Mouse (Mus musculus): ENCODE results near the gene Bicdl2. TPM values are rescaled to one million over a fixed set of nuclear protein-coding genes. Genes with fewer than 3 reads are reported as not detected.

Gene Bicdl2
- polyA plus RNA-seq (2014; fragmentation: Illumina TruSeq; extraction: RNeasy Lipid Tissue Mini Kit (QIAGEN cat#74804); ENCODE audit: low read depth, low replicate concordance), result 1.8 TPM

GRCm38 (mm10) chr17:23660117-23660875 lies at the start of gene Bicdl2:
Gene Bicdl2, plus strand, starts transcription at chr17:23660506.

GRCm38 (mm10) chr17:23644613-23645495 lies 15.5 kb upstream of the Bicdl2 start, which contains the start of gene Mmp25:
Gene Mmp25, minus strand, starts transcription at chr17:23645277.

GRCm38 (mm10) chr17:23673424-23674073 lies 13.2 kb downstream of the Bicdl2 start, which contains the start of the genes Hcfc1r1 and Thoc6:
Gene Hcfc1r1, plus strand, starts transcription at chr17:23673596.
Gene Thoc6, minus strand, starts transcription at chr17:23673882.

GRCm38 (mm10) chr17:23677236-23677679 lies 17.0 kb downstream of the Bicdl2 start, which contains the start of gene Tnfrsf12a:
Gene Tnfrsf12a, minus strand, starts transcription at chr17:23677468.

GRCm38 (mm10) chr17:23679127-23679835 lies 19.0 kb downstream of the Bicdl2 start, which contains the start of gene Cldn6:
Gene Cldn6, plus strand, starts transcription at chr17:23679249.

GRCm38 (mm10) chr17:23683856-23684672 lies 23.8 kb downstream of the Bicdl2 start, which contains the start of gene Cldn9:
Gene Cldn9, minus strand, starts transcription at chr17:23684026.

Other genes with a start within 250 kb of the Bicdl2 start
- gene Vmn2r117, start 180.8 kb upstream of the Bicdl2 start, polyA plus RNA-seq (2014; fragmentation: Illumina TruSeq; extraction: RNeasy Lipid Tissue Mini Kit (QIAGEN cat#74804); ENCODE audit: low read depth, low replicate concordance), result not detected
- gene Zfp213, start 96.3 kb upstream of the Bicdl2 start, polyA plus RNA-seq (2014; fragmentation: Illumina TruSeq; extraction: RNeasy Lipid Tissue Mini Kit (QIAGEN cat#74804); ENCODE audit: low read depth, low replicate concordance), result 0.32 TPM
- gene Zfp13, start 61.0 kb upstream of the Bicdl2 start, polyA plus RNA-seq (2014; fragmentation: Illumina TruSeq; extraction: RNeasy Lipid Tissue Mini Kit (QIAGEN cat#74804); ENCODE audit: low read depth, low replicate concordance), result not detected
- not detected for gene Zscan10, start 59.6 kb upstream of the Bicdl2 start, polyA plus RNA-seq (2014; fragmentation: Illumina TruSeq; extraction: RNeasy Lipid Tissue Mini Kit (QIAGEN cat#74804); ENCODE audit: low read depth, low replicate concordance)
- gene Mmp25, start 15.2 kb upstream of the Bicdl2 start, polyA plus RNA-seq (2014; fragmentation: Illumina TruSeq; extraction: RNeasy Lipid Tissue Mini Kit (QIAGEN cat#74804); ENCODE audit: low read depth, low replicate concordance), result 0.13 TPM
- 7.9 TPM for gene Hcfc1r1, start 13.1 kb downstream of the Bicdl2 start, polyA plus RNA-seq (2014; fragmentation: Illumina TruSeq; extraction: RNeasy Lipid Tissue Mini Kit (QIAGEN cat#74804); ENCODE audit: low read depth, low replicate concordance)
- gene Thoc6, start 13.4 kb downstream of the Bicdl2 start, polyA plus RNA-seq (2014; fragmentation: Illumina TruSeq; extraction: RNeasy Lipid Tissue Mini Kit (QIAGEN cat#74804); ENCODE audit: low read depth, low replicate concordance), result 1.4 TPM
- gene Tnfrsf12a, start 17.0 kb downstream of the Bicdl2 start, polyA plus RNA-seq (2014; fragmentation: Illumina TruSeq; extraction: RNeasy Lipid Tissue Mini Kit (QIAGEN cat#74804); ENCODE audit: low read depth, low replicate concordance), result 0.88 TPM
- gene Cldn6, start 18.7 kb downstream of the Bicdl2 start, polyA plus RNA-seq (2014; fragmentation: Illumina TruSeq; extraction: RNeasy Lipid Tissue Mini Kit (QIAGEN cat#74804); ENCODE audit: low read depth, low replicate concordance), result not detected
- gene Cldn9, start 23.5 kb downstream of the Bicdl2 start, polyA plus RNA-seq (2014; fragmentation: Illumina TruSeq; extraction: RNeasy Lipid Tissue Mini Kit (QIAGEN cat#74804); ENCODE audit: low read depth, low replicate concordance), result not detected
- gene 1520401A03Rik, start 62.3 kb downstream of the Bicdl2 start, polyA plus RNA-seq (2014; fragmentation: Illumina TruSeq; extraction: RNeasy Lipid Tissue Mini Kit (QIAGEN cat#74804); ENCODE audit: low read depth, low replicate concordance), result not detected
- gene Pkmyt1, start 65.8 kb downstream of the Bicdl2 start, polyA plus RNA-seq (2014; fragmentation: Illumina TruSeq; extraction: RNeasy Lipid Tissue Mini Kit (QIAGEN cat#74804); ENCODE audit: low read depth, low replicate concordance), result 2.1 TPM
- gene Paqr4, start 80.4 kb downstream of the Bicdl2 start, polyA plus RNA-seq (2014; fragmentation: Illumina TruSeq; extraction: RNeasy Lipid Tissue Mini Kit (QIAGEN cat#74804); ENCODE audit: low read depth, low replicate concordance), result 20.3 TPM
- 0.41 TPM for gene Kremen2, start 85.3 kb downstream of the Bicdl2 start, polyA plus RNA-seq (2014; fragmentation: Illumina TruSeq; extraction: RNeasy Lipid Tissue Mini Kit (QIAGEN cat#74804); ENCODE audit: low read depth, low replicate concordance)
- 1.2 TPM for gene Flywch1, start 111.1 kb downstream of the Bicdl2 start, polyA plus RNA-seq (2014; fragmentation: Illumina TruSeq; extraction: RNeasy Lipid Tissue Mini Kit (QIAGEN cat#74804); ENCODE audit: low read depth, low replicate concordance)
- 1.5 TPM for gene Flywch2, start 125.6 kb downstream of the Bicdl2 start, polyA plus RNA-seq (2014; fragmentation: Illumina TruSeq; extraction: RNeasy Lipid Tissue Mini Kit (QIAGEN cat#74804); ENCODE audit: low read depth, low replicate concordance)
- 275 TPM for gene Srrm2, start 130.0 kb downstream of the Bicdl2 start, polyA plus RNA-seq (2014; fragmentation: Illumina TruSeq; extraction: RNeasy Lipid Tissue Mini Kit (QIAGEN cat#74804); ENCODE audit: low read depth, low replicate concordance)
- gene Elob, start 168.6 kb downstream of the Bicdl2 start, polyA plus RNA-seq (2014; fragmentation: Illumina TruSeq; extraction: RNeasy Lipid Tissue Mini Kit (QIAGEN cat#74804); ENCODE audit: low read depth, low replicate concordance), result 15.1 TPM
- not detected for gene Prss33, start 175.6 kb downstream of the Bicdl2 start, polyA plus RNA-seq (2014; fragmentation: Illumina TruSeq; extraction: RNeasy Lipid Tissue Mini Kit (QIAGEN cat#74804); ENCODE audit: low read depth, low replicate concordance)
- gene Prss32, start 183.3 kb downstream of the Bicdl2 start, polyA plus RNA-seq (2014; fragmentation: Illumina TruSeq; extraction: RNeasy Lipid Tissue Mini Kit (QIAGEN cat#74804); ENCODE audit: low read depth, low replicate concordance), result 115 TPM
- gene Prss41, start 183.7 kb downstream of the Bicdl2 start, polyA plus RNA-seq (2014; fragmentation: Illumina TruSeq; extraction: RNeasy Lipid Tissue Mini Kit (QIAGEN cat#74804); ENCODE audit: low read depth, low replicate concordance), result 1.9 TPM
- gene Prss21, start 207.6 kb downstream of the Bicdl2 start, polyA plus RNA-seq (2014; fragmentation: Illumina TruSeq; extraction: RNeasy Lipid Tissue Mini Kit (QIAGEN cat#74804); ENCODE audit: low read depth, low replicate concordance), result not detected
- not detected for gene Dcpp1, start 220.4 kb downstream of the Bicdl2 start, polyA plus RNA-seq (2014; fragmentation: Illumina TruSeq; extraction: RNeasy Lipid Tissue Mini Kit (QIAGEN cat#74804); ENCODE audit: low read depth, low replicate concordance)
- gene Dcpp2, start 220.4 kb downstream of the Bicdl2 start, polyA plus RNA-seq (2014; fragmentation: Illumina TruSeq; extraction: RNeasy Lipid Tissue Mini Kit (QIAGEN cat#74804); ENCODE audit: low read depth, low replicate concordance), result not detected

Data from sigmoid colon, adult 10 weeks (tissue).